Mouse (Mus musculus): ENCODE measurements around the gene Mapk3. TPM values are rescaled to one million over a fixed set of nuclear protein-coding genes. Genes with fewer than 3 reads are reported as not detected.

Gene Mapk3
- total and polyA plus RNA-seq, 2 experiments from 2014 or later: 107 to 132 TPM

DNA sequence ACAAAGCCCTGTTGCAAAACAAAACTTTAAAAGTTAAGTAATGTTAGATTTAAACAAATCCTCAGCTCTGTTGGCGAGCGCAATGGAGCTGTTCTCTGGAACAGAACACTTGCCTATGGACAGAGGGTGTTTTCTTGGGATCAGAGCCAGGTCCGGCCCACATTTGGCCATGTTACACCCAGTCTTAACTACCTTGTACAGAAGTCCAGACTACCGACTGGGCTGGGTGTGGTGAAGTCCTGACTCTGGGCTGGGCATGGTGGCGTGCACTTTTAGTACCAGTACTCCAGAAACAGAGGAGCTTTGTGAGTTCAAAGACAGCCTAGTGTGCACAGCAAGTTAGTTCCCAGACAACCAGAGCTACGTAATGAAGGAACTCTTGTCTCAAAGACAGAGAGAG is 47.6 kb downstream of the Mapk3 start:
- H3K4me1 ChIP-seq (ENCODE audit: insufficient read depth, low read length): no peaks in the 10 kb centered on the region
- DNase-seq (ENCODE audit: low spot score) (no peak), ATAC-seq (no peak)
- peaks cover 5% of the 10 kb centered on the region; the same call in 1 of the 2 replicates for H3K36me3 ChIP-seq (ENCODE audit: insufficient read depth, low read length)
- no peak overlapping the region for H3K4me2 ChIP-seq (ENCODE audit: low read depth, low read length)
- TF ChIP-seq CTCF (IDR thresholded peaks at IDR 0.05; ENCODE audit: low read depth): no peak
- H3K27ac ChIP-seq: no peak overlapping the region
- no peak overlapping the region for H3K9ac ChIP-seq (replicated peaks; ENCODE audit: low read length)
- no peak overlapping the region for H3K4me3 ChIP-seq (ENCODE audit: low read length)
- no peaks in the 10 kb centered on the region for H3K27me3 ChIP-seq (ENCODE audit: insufficient read depth, low read length)
- 67% methylated on average over 6 of the region's 6 CpGs for WGBS
- no peaks in the 10 kb centered on the region for H3K9me3 ChIP-seq (ENCODE audit: low read length)

DNA sequence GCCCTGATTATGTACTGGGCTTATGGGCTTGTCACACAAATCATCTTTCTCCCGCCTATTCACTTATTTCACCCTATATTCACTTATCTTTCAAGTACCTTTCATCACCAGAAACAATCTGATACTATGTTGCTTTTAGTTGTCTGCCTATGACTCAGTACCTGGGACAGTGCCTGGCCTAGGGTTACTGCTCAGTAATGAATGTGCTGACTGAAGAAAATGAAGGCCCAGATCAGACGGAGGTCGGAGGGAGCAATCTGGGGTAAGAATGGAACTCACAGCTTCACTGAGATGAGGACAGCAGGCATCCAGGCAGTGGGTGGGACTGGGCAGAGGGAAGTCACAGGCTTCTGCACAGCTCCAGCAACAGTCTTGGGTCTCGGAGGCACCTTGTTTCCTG is 48.0 kb downstream of the Mapk3 start:
- TF ChIP-seq CTCF (IDR thresholded peaks at IDR 0.05; ENCODE audit: low read depth): no peak
- H3K27me3 ChIP-seq (ENCODE audit: insufficient read depth, low read length): no peaks in the 10 kb centered on the region
- no peak overlapping the region for H3K4me3 ChIP-seq (ENCODE audit: low read length)
- no peak overlapping the region for H3K9ac ChIP-seq (replicated peaks; ENCODE audit: low read length)
- H3K4me1 ChIP-seq (ENCODE audit: insufficient read depth, low read length): no peaks in the 10 kb centered on the region
- 68% methylated on average over 4 of the region's 4 CpGs for WGBS
- peaks cover 5% of the 10 kb centered on the region; the same call in 1 of the 2 replicates for H3K36me3 ChIP-seq (ENCODE audit: insufficient read depth, low read length)
- H3K9me3 ChIP-seq (ENCODE audit: low read length): no peaks in the 10 kb centered on the region
- no peak for DNase-seq (ENCODE audit: low spot score)
- peak overlapping the region; percentile 67 for H3K4me2 ChIP-seq (ENCODE audit: low read depth, low read length)
- no peak for ATAC-seq
- H3K27ac ChIP-seq: no peak overlapping the region

GRCm38 (mm10) chr7:126808703-126809455 is 49.5 kb downstream of the Mapk3 start:
- peak overlapping the region; percentile 64 for H3K27ac ChIP-seq
- TF ChIP-seq CTCF (IDR thresholded peaks at IDR 0.05; ENCODE audit: low read depth): peak; percentile 45
- peaks cover 6% of the 10 kb centered on the region; the same call in 1 of the 2 replicates for H3K4me1 ChIP-seq (ENCODE audit: insufficient read depth, low read length)
- WGBS: under 1% methylated on average over 39 of the region's 43 CpGs
- peak; percentile 94 for DNase-seq (ENCODE audit: low spot score)
- H3K4me2 ChIP-seq (ENCODE audit: low read depth, low read length): peak overlapping the region; percentile 67
- peak overlapping the region; percentile 52 for H3K4me3 ChIP-seq (ENCODE audit: low read length)
- H3K36me3 ChIP-seq (ENCODE audit: insufficient read depth, low read length): peaks cover 1% of the 10 kb centered on the region; the same call in 1 of the 2 replicates
- H3K9me3 ChIP-seq (ENCODE audit: low read length): no peaks in the 10 kb centered on the region
- ATAC-seq: peak; percentile 93
- no peaks in the 10 kb centered on the region for H3K27me3 ChIP-seq (ENCODE audit: insufficient read depth, low read length)
- H3K9ac ChIP-seq (replicated peaks; ENCODE audit: low read length): peak overlapping the region; percentile 56

GRCm38 (mm10) chr7:126809723-126810369 is 50.4 kb downstream of the Mapk3 start:
- no peaks in the 10 kb centered on the region for H3K27me3 ChIP-seq (ENCODE audit: insufficient read depth, low read length)
- no peak overlapping the region for H3K4me3 ChIP-seq (ENCODE audit: low read length)
- 61% methylated on average over 5 of the region's 5 CpGs for WGBS
- H3K27ac ChIP-seq: peak overlapping the region; percentile 64; the same call in 1 of the 2 replicates
- peaks cover 7% of the 10 kb centered on the region; the same call in 1 of the 2 replicates for H3K4me1 ChIP-seq (ENCODE audit: insufficient read depth, low read length)
- no peaks in the 10 kb centered on the region for H3K9me3 ChIP-seq (ENCODE audit: low read length)
- H3K36me3 ChIP-seq (ENCODE audit: insufficient read depth, low read length): no peaks in the 10 kb centered on the region
- DNase-seq (ENCODE audit: low spot score) (no peak), ATAC-seq (no peak)
- H3K9ac ChIP-seq (replicated peaks; ENCODE audit: low read length): peak overlapping the region; percentile 56; the same call in 1 of the 2 replicates
- no peak for TF ChIP-seq CTCF (IDR thresholded peaks at IDR 0.05; ENCODE audit: low read depth)
- peak overlapping the region; percentile 67 for H3K4me2 ChIP-seq (ENCODE audit: low read depth, low read length)

Other genes with a start within 250 kb of the Mapk3 start
- 112 and 118 TPM in 2 replicates for gene Eif3c, start 193.2 kb upstream of the Mapk3 start, total RNA-seq (2014; rRNA removed)
- 198 and 204 TPM in 2 replicates for gene Eif3c, start 193.2 kb upstream of the Mapk3 start, polyA plus RNA-seq (2015; fragmentation: Nextera tagmentation; extraction: Ambion mirVana)
- 0.25 and 6.3 TPM in 2 replicates for gene Apobr, start 174.7 kb upstream of the Mapk3 start, total RNA-seq (2014; rRNA removed)
- gene Apobr, start 174.7 kb upstream of the Mapk3 start, polyA plus RNA-seq (2015; fragmentation: Nextera tagmentation; extraction: Ambion mirVana): 0.47 and 0.50 TPM in 2 replicates
- gene Cln3, start 173.8 kb upstream of the Mapk3 start, total RNA-seq (2014; rRNA removed): 27.7 and 34.2 TPM in 2 replicates
- 22.3 and 25.1 TPM in 2 replicates for gene Cln3, start 173.8 kb upstream of the Mapk3 start, polyA plus RNA-seq (2015; fragmentation: Nextera tagmentation; extraction: Ambion mirVana)
- gene Il27, start 164.7 kb upstream of the Mapk3 start, total RNA-seq (2014; rRNA removed): 0.94 TPM in 1 of 2 replicates, not detected in the other
- gene Il27, start 164.7 kb upstream of the Mapk3 start, polyA plus RNA-seq (2015; fragmentation: Nextera tagmentation; extraction: Ambion mirVana): not detected in 2 replicates
- gene Nupr1, start 128.7 kb upstream of the Mapk3 start, total RNA-seq (2014; rRNA removed): 5.9 and 6.7 TPM in 2 replicates
- 19.1 and 19.5 TPM in 2 replicates for gene Nupr1, start 128.7 kb upstream of the Mapk3 start, polyA plus RNA-seq (2015; fragmentation: Nextera tagmentation; extraction: Ambion mirVana)
- gene Sgf29, start 110.3 kb upstream of the Mapk3 start, total RNA-seq (2014; rRNA removed): 35.1 and 36.3 TPM in 2 replicates
- 47.0 and 49.9 TPM in 2 replicates for gene Sgf29, start 110.3 kb upstream of the Mapk3 start, polyA plus RNA-seq (2015; fragmentation: Nextera tagmentation; extraction: Ambion mirVana)
- gene Sult1a1, start 83.2 kb upstream of the Mapk3 start, total RNA-seq (2014; rRNA removed): 22.1 and 34.8 TPM in 2 replicates
- 19.4 and 22.4 TPM in 2 replicates for gene Sult1a1, start 83.2 kb upstream of the Mapk3 start, polyA plus RNA-seq (2015; fragmentation: Nextera tagmentation; extraction: Ambion mirVana)
- gene Bola2, start 64.2 kb upstream of the Mapk3 start, total RNA-seq (2014; rRNA removed): 67.1 and 122 TPM in 2 replicates
- 164 and 172 TPM in 2 replicates for gene Bola2, start 64.2 kb upstream of the Mapk3 start, polyA plus RNA-seq (2015; fragmentation: Nextera tagmentation; extraction: Ambion mirVana)
- gene Slx1b, start 63.8 kb upstream of the Mapk3 start, total RNA-seq (2014; rRNA removed): 17.0 and 17.6 TPM in 2 replicates
- 8.6 and 9.3 TPM in 2 replicates for gene Slx1b, start 63.8 kb upstream of the Mapk3 start, polyA plus RNA-seq (2015; fragmentation: Nextera tagmentation; extraction: Ambion mirVana)
- 113 and 150 TPM in 2 replicates for gene Coro1a, start 51.8 kb upstream of the Mapk3 start, total RNA-seq (2014; rRNA removed)
- gene Coro1a, start 51.8 kb upstream of the Mapk3 start, polyA plus RNA-seq (2015; fragmentation: Nextera tagmentation; extraction: Ambion mirVana): 88.1 and 93.7 TPM in 2 replicates
- gene Gdpd3, start 6.7 kb downstream of the Mapk3 start, total RNA-seq (2014; rRNA removed): 0.43 and 3.4 TPM in 2 replicates
- gene Gdpd3, start 6.7 kb downstream of the Mapk3 start, polyA plus RNA-seq (2015; fragmentation: Nextera tagmentation; extraction: Ambion mirVana): 0.92 and 0.99 TPM in 2 replicates
- 163 and 240 TPM in 2 replicates for gene Ypel3, start 17.4 kb downstream of the Mapk3 start, total RNA-seq (2014; rRNA removed)
- gene Ypel3, start 17.4 kb downstream of the Mapk3 start, polyA plus RNA-seq (2015; fragmentation: Nextera tagmentation; extraction: Ambion mirVana): 239 and 242 TPM in 2 replicates
- gene Tbx6, start 21.9 kb downstream of the Mapk3 start, total RNA-seq (2014; rRNA removed): 0.16 and 2.1 TPM in 2 replicates
- gene Tbx6, start 21.9 kb downstream of the Mapk3 start, polyA plus RNA-seq (2015; fragmentation: Nextera tagmentation; extraction: Ambion mirVana): 0.26 and 0.29 TPM in 2 replicates
- 126 and 199 TPM in 2 replicates for gene Ppp4c, start 32.9 kb downstream of the Mapk3 start, total RNA-seq (2014; rRNA removed)
- gene Ppp4c, start 32.9 kb downstream of the Mapk3 start, polyA plus RNA-seq (2015; fragmentation: Nextera tagmentation; extraction: Ambion mirVana): 142 and 143 TPM in 2 replicates
- 40.1 and 44.8 TPM in 2 replicates for gene Fam57b, start 38.1 kb downstream of the Mapk3 start, total RNA-seq (2014; rRNA removed)
- gene Fam57b, start 38.1 kb downstream of the Mapk3 start, polyA plus RNA-seq (2015; fragmentation: Nextera tagmentation; extraction: Ambion mirVana): 40.7 and 44.3 TPM in 2 replicates
- gene 4930451I11Rik, start 72.0 kb downstream of the Mapk3 start, total RNA-seq (2014; rRNA removed): not detected in 2 replicates
- gene 4930451I11Rik, start 72.0 kb downstream of the Mapk3 start, polyA plus RNA-seq (2015; fragmentation: Nextera tagmentation; extraction: Ambion mirVana): 0.54 TPM in 1 of 2 replicates, not detected in the other
- 40.5 and 57.3 TPM in 2 replicates for gene Doc2a, start 87.8 kb downstream of the Mapk3 start, total RNA-seq (2014; rRNA removed)
- gene Doc2a, start 87.8 kb downstream of the Mapk3 start, polyA plus RNA-seq (2015; fragmentation: Nextera tagmentation; extraction: Ambion mirVana): 31.3 and 37.6 TPM in 2 replicates
- gene Hirip3, start 102.4 kb downstream of the Mapk3 start, total RNA-seq (2014; rRNA removed): 4.3 and 9.4 TPM in 2 replicates
- 20.6 and 21.1 TPM in 2 replicates for gene Hirip3, start 102.4 kb downstream of the Mapk3 start, polyA plus RNA-seq (2015; fragmentation: Nextera tagmentation; extraction: Ambion mirVana)
- 61.0 and 66.9 TPM in 2 replicates for gene Ino80e, start 102.8 kb downstream of the Mapk3 start, total RNA-seq (2014; rRNA removed)
- 85.2 and 85.5 TPM in 2 replicates for gene Ino80e, start 102.8 kb downstream of the Mapk3 start, polyA plus RNA-seq (2015; fragmentation: Nextera tagmentation; extraction: Ambion mirVana)
- 140 and 143 TPM in 2 replicates for gene Taok2, start 125.1 kb downstream of the Mapk3 start, total RNA-seq (2014; rRNA removed)
- 41.0 and 43.7 TPM in 2 replicates for gene Taok2, start 125.1 kb downstream of the Mapk3 start, polyA plus RNA-seq (2015; fragmentation: Nextera tagmentation; extraction: Ambion mirVana)
- gene Tmem219, start 163.3 kb downstream of the Mapk3 start, total RNA-seq (2014; rRNA removed): 45.9 and 47.0 TPM in 2 replicates
- gene Tmem219, start 163.3 kb downstream of the Mapk3 start, polyA plus RNA-seq (2015; fragmentation: Nextera tagmentation; extraction: Ambion mirVana): 35.1 and 39.1 TPM in 2 replicates
- gene Kctd13, start 169.3 kb downstream of the Mapk3 start, total RNA-seq (2014; rRNA removed): 113 and 128 TPM in 2 replicates
- gene Kctd13, start 169.3 kb downstream of the Mapk3 start, polyA plus RNA-seq (2015; fragmentation: Nextera tagmentation; extraction: Ambion mirVana): 124 and 129 TPM in 2 replicates
- gene Asphd1, start 190.0 kb downstream of the Mapk3 start, total RNA-seq (2014; rRNA removed): 35.7 and 58.1 TPM in 2 replicates
- gene Asphd1, start 190.0 kb downstream of the Mapk3 start, polyA plus RNA-seq (2015; fragmentation: Nextera tagmentation; extraction: Ambion mirVana): 15.9 and 16.0 TPM in 2 replicates
- 253 and 282 TPM in 2 replicates for gene Sez6l2, start 191.0 kb downstream of the Mapk3 start, total RNA-seq (2014; rRNA removed)
- gene Sez6l2, start 191.0 kb downstream of the Mapk3 start, polyA plus RNA-seq (2015; fragmentation: Nextera tagmentation; extraction: Ambion mirVana): 58.8 and 66.5 TPM in 2 replicates
- 203 and 240 TPM in 2 replicates for gene Cdipt, start 216.3 kb downstream of the Mapk3 start, total RNA-seq (2014; rRNA removed)
- gene Cdipt, start 216.3 kb downstream of the Mapk3 start, polyA plus RNA-seq (2015; fragmentation: Nextera tagmentation; extraction: Ambion mirVana): 146 and 150 TPM in 2 replicates
- 0.31 TPM in 1 of 2 replicates, not detected in the other for gene Cdiptos, start 216.5 kb downstream of the Mapk3 start, total RNA-seq (2014; rRNA removed)
- gene Cdiptos, start 216.5 kb downstream of the Mapk3 start, polyA plus RNA-seq (2015; fragmentation: Nextera tagmentation; extraction: Ambion mirVana): 0.95 and 1.4 TPM in 2 replicates